Mouse (Mus musculus) MEL (cell line): ENCODE measurements at regions not wholly inside any gene's neighbourhood (a gene's known extent, or its start where the extent isn't known, plus 50 kb on each side); places are given as distances from the start of the nearest gene placed in this dataset.

Experiments used
- DNase-seq: peaks from one replicate; pipeline ENCODE4 v3.0.0; 2011; ENCODE audit warnings: low read depth, low spot score
- H3K27ac ChIP-seq: 2 replicates; pipeline ENCODE4 v1.5.1; 2012; ENCODE audit warnings: low read depth, mild to moderate bottlenecking, control low read depth, low read length, moderate library complexity; ENCODE audit not compliant: control insufficient read depth
- H3K27me3 ChIP-seq, 2 experiments: fragments of 150-350 bp in 1 of 2; sonication (generic) in 1 of 2; 2 replicates each; pipeline ENCODE4 v1.6.1; 2012; ENCODE audit warnings: low read length in 2 of 2, mild to moderate bottlenecking in 2 of 2, improper control_type of control experiment in 1 of 2, moderate library complexity in 1 of 2; ENCODE audit not compliant: insufficient read depth in 2 of 2, control insufficient read depth in 1 of 2
- H3K36me3 ChIP-seq, 2 experiments: 2 replicates each; pipeline ENCODE4 v1.6.1; 2012 to 2014; ENCODE audit warnings: low read length in 2 of 2, improper control_type of control experiment in 1 of 2, inconsistent platforms in 1 of 2, mild to moderate bottlenecking in 1 of 2; ENCODE audit not compliant: insufficient read depth in 2 of 2, control insufficient read depth in 1 of 2
- H3K4me1 ChIP-seq, 2 experiments: fragments of 150-350 bp in 1 of 2; sonication (generic) in 1 of 2; 2 replicates each; pipeline ENCODE4 v1.6.1; 2012; ENCODE audit warnings: low read length in 2 of 2, improper control_type of control experiment in 1 of 2, mild to moderate bottlenecking in 1 of 2; ENCODE audit not compliant: insufficient read depth in 2 of 2, control insufficient read depth in 1 of 2
- H3K4me3 ChIP-seq, 2 experiments: fragments of 150-350 bp in 1 of 2; sonication (generic) in 1 of 2; 2 replicates each; pipeline ENCODE4 v1.5.1; 2012; ENCODE audit warnings: low read depth in 2 of 2, low read length in 2 of 2, mild to moderate bottlenecking in 2 of 2, moderate library complexity in 2 of 2, control low read depth in 1 of 2, improper control_type of control experiment in 1 of 2; ENCODE audit not compliant: control insufficient read depth in 1 of 2, insufficient read depth in 1 of 2
- H3K79me2 ChIP-seq: 2 replicates; pipeline ENCODE4 v1.6.1; 2012; ENCODE audit warnings: mild to moderate bottlenecking, low read length, moderate library complexity; ENCODE audit not compliant: control insufficient read depth, poor library complexity, insufficient read depth
- H3K9ac ChIP-seq: 2 replicates; pipeline ENCODE4 v1.6.1; 2012; ENCODE audit warnings: low read depth, mild to moderate bottlenecking, control low read depth, low read length, moderate library complexity; ENCODE audit not compliant: control insufficient read depth, poor library complexity, severe bottlenecking
- H3K9me3 ChIP-seq: fragments of 150-350 bp; sonication (generic); replicated peaks from 2 replicates; pipeline ENCODE4 v1.6.1; 2012; ENCODE audit warnings: mild to moderate bottlenecking, low read length, improper control_type of control experiment, moderate library complexity; ENCODE audit not compliant: insufficient read depth
- BHLHE40 ChIP-seq: IDR thresholded peaks from 2 replicates; pipeline ENCODE4 v1.6.1; 2012; ENCODE audit warnings: low read depth, mild to moderate bottlenecking, inconsistent platforms, low read length, improper control_type of control experiment, borderline replicate concordance
- CHD1 ChIP-seq: IDR thresholded peaks from 2 replicates; pipeline ENCODE4 v1.6.1; 2012; ENCODE audit warnings: low read depth, mild to moderate bottlenecking, inconsistent platforms, low read length, improper control_type of control experiment
- CHD2 ChIP-seq: IDR thresholded peaks from 2 replicates; pipeline ENCODE4 v1.6.1; 2011; ENCODE audit warnings: low read length, improper control_type of control experiment
- CTCF ChIP-seq, 3 experiments: IDR thresholded peaks in 2 of 3; conservative IDR thresholded peaks in 1 of 3; 2 replicates each; pipeline ENCODE4 v1.5.1; 2011 to 2012; ENCODE audit warnings: low read length in 3 of 3, low read depth in 2 of 3, mild to moderate bottlenecking in 2 of 3, improper control_type of control experiment in 1 of 3, inconsistent platforms in 1 of 3, mixed read lengths in 1 of 3, moderate library complexity in 1 of 3; ENCODE audit not compliant: control insufficient read depth in 1 of 3, insufficient read depth in 1 of 3, poor library complexity in 1 of 3, severe bottlenecking in 1 of 3
- E2F4 ChIP-seq: IDR thresholded peaks from 2 replicates; pipeline ENCODE4 v1.6.1; 2011; ENCODE audit warnings: low read depth, low read length, improper control_type of control experiment, borderline replicate concordance
- EP300 ChIP-seq, 2 experiments: IDR thresholded peaks; 2 replicates each; pipeline ENCODE4 v1.6.1; 2011; ENCODE audit warnings: improper control_type of control experiment in 2 of 2, low read length in 2 of 2, low read depth in 1 of 2, mild to moderate bottlenecking in 1 of 2
- ETS1 ChIP-seq: IDR thresholded peaks from 2 replicates; pipeline ENCODE4 v1.6.1; 2012; ENCODE audit warnings: low read depth, mild to moderate bottlenecking, inconsistent platforms, low read length, improper control_type of control experiment, moderate library complexity
- GABPA ChIP-seq: IDR thresholded peaks from 2 replicates; pipeline ENCODE4 v1.6.1; 2012; ENCODE audit warnings: low read depth, mild to moderate bottlenecking, inconsistent platforms, low read length, improper control_type of control experiment, moderate library complexity
- HCFC1 ChIP-seq: IDR thresholded peaks from 2 replicates; pipeline ENCODE4 v1.6.1; 2012; ENCODE audit warnings: low read depth, mild to moderate bottlenecking, inconsistent platforms, low read length, improper control_type of control experiment, moderate library complexity
- MAFK ChIP-seq: IDR thresholded peaks from 2 replicates; pipeline ENCODE4 v1.6.1; 2011; ENCODE audit warnings: low read depth, mild to moderate bottlenecking, low read length, improper control_type of control experiment, borderline replicate concordance
- MAX ChIP-seq: IDR thresholded peaks from 2 replicates; pipeline ENCODE4 v1.6.1; 2011; ENCODE audit warnings: low read length, improper control_type of control experiment
- MXI1 ChIP-seq: IDR thresholded peaks from 2 replicates; pipeline ENCODE4 v1.6.1; 2011; ENCODE audit warnings: mild to moderate bottlenecking, low read depth, low read length, improper control_type of control experiment
- MYC ChIP-seq: IDR thresholded peaks from 2 replicates; pipeline ENCODE4 v1.6.1; 2011; ENCODE audit warnings: low read depth, mild to moderate bottlenecking, low read length, improper control_type of control experiment, moderate library complexity
- POLR2AphosphoS2 ChIP-seq: IDR thresholded peaks from 2 replicates; pipeline ENCODE4 v1.6.1; 2011; ENCODE audit warnings: low read length, improper control_type of control experiment
- RAD21 ChIP-seq: IDR thresholded peaks from 2 replicates; pipeline ENCODE4 v1.6.1; 2011; ENCODE audit warnings: mild to moderate bottlenecking, low read depth, low read length, improper control_type of control experiment
- RCOR1 ChIP-seq: IDR thresholded peaks from 2 replicates; pipeline ENCODE4 v1.6.1; 2012; ENCODE audit warnings: low read depth, mild to moderate bottlenecking, inconsistent platforms, low read length, improper control_type of control experiment
- SIN3A ChIP-seq: IDR thresholded peaks from 2 replicates; pipeline ENCODE4 v1.6.1; 2012; ENCODE audit warnings: low read length, improper control_type of control experiment, inconsistent platforms
- SMC3 ChIP-seq: IDR thresholded peaks from 2 replicates; pipeline ENCODE4 v1.6.1; 2011; ENCODE audit warnings: low read depth, low read length, improper control_type of control experiment
- TBP ChIP-seq: IDR thresholded peaks from 2 replicates; pipeline ENCODE4 v1.8.0; 2011; ENCODE audit warnings: low read depth, low read length, improper control_type of control experiment
- TCF12 ChIP-seq: IDR thresholded peaks from 2 replicates; pipeline ENCODE4 v1.6.1; 2014; ENCODE audit warnings: low read depth, mild to moderate bottlenecking, inconsistent platforms, low read length, improper control_type of control experiment, moderate library complexity
- USF1 ChIP-seq: IDR thresholded peaks from 2 replicates; pipeline ENCODE4 v1.6.1; 2014; ENCODE audit warnings: low read depth, mild to moderate bottlenecking, inconsistent platforms, low read length, improper control_type of control experiment, moderate library complexity
- USF2 ChIP-seq, 2 experiments: IDR thresholded peaks; 2 replicates each; pipeline ENCODE4 v1.6.1; 2011 to 2012; ENCODE audit warnings: improper control_type of control experiment in 2 of 2, low read length in 2 of 2, borderline replicate concordance in 1 of 2, inconsistent platforms in 1 of 2, low read depth in 1 of 2, mild to moderate bottlenecking in 1 of 2; ENCODE audit not compliant: insufficient read depth in 1 of 2
- ZKSCAN1 ChIP-seq: IDR thresholded peaks from 2 replicates; pipeline ENCODE4 v1.6.1; 2012; ENCODE audit warnings: low read depth, mild to moderate bottlenecking, inconsistent platforms, low read length, improper control_type of control experiment, moderate library complexity
- ZMIZ1 ChIP-seq: IDR thresholded peaks from 2 replicates; pipeline ENCODE4 v1.6.1; 2012; ENCODE audit warnings: low read depth, mild to moderate bottlenecking, inconsistent platforms, low read length, improper control_type of control experiment, moderate library complexity

DNA sequence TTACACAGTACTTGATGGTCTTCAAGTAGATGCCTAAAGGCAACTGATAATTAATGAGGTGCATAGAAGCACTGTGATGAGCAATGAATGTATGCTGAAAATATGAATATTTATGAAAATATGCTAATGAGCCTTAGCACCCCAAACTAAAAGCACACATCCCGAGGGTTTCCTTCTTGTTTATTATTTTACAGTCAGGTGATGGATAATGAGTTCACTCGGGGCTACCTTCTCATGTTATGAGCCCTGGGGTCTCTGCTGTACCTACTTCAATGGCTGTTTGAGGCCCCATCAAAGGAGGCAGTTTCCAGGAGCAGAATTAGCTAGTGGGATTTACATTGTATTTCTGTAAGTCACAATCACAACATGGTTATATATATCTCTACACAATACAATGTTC is 371.6 kb downstream of the Gpam start:
- Histone ChIP-seq H3K4me1 (no peaks in the 10 kb centered on the region), H3K4me3 (no peak overlapping the region), H3K9me3 (no peaks in the 10 kb centered on the region), H3K27me3 (peaks cover 0 to 2% of the 10 kb centered on the region in 2 experiments; a peak in 1 of 4 replicates), H3K36me3 (no peaks in the 10 kb centered on the region), H3K9ac (no peak overlapping the region), H3K79me2 (no peaks in the 10 kb centered on the region), H3K27ac (no peak overlapping the region)
- TF ChIP-seq MXI1 (no peak), TCF12 (no peak), ETS1 (no peak), RCOR1 (no peak), GABPA (no peak), RAD21 (no peak), MAX (no peak), CHD2 (no peak), TBP (no peak), MYC (no peak), CTCF (IDR thresholded peaks at IDR 0.05 in 2 of 3, conservative IDR thresholded peaks at IDR 0.05 in 1 of 3; ENCODE audit: control insufficient read depth in 1 of 3, insufficient read depth in 1 of 3, low read depth in 2 of 3, low read length in 3 of 3, poor library complexity in 1 of 3, severe bottlenecking in 1 of 3) (no peak), ZMIZ1 (no peak), HCFC1 (no peak), SMC3 (no peak), CHD1 (no peak), SIN3A (no peak), USF1 (no peak), POLR2AphosphoS2 (no peak), ZKSCAN1 (no peak)
- DNase-seq, result no peak

DNA sequence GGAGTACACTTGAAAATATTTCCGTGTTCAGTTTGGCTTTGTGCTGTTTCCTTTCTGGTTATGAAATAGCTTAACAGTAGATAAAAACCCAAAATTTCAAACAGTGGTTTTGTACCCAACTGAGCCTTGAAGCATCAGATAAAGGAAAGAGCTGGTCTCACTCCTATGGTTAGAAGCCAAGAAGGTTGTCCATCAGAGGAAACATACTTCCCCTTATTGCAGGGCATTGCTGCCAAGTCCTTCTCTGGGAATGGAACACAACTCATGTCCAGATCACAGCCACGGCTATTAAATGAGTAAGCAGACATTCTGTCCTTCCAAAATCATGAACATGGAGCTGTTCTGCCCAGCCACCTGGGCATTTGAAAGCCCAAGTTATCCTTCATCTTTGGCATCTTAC is 393.1 kb downstream of the Gpam start:
- H3K4me1 ChIP-seq, result no peaks in the 10 kb centered on the region
- H3K9ac ChIP-seq, result no peak overlapping the region
- H3K9me3 ChIP-seq, result no peaks in the 10 kb centered on the region
- H3K79me2 ChIP-seq, result no peaks in the 10 kb centered on the region
- peak; percentile 4 for DNase-seq
- no peak for TF ChIP-seq TCF12
- no peak for TF ChIP-seq TBP
- TF ChIP-seq EP300 (IDR thresholded peaks at IDR 0.05; ENCODE audit: low read depth in 1 of 2, low read length in 2 of 2), result no peak
- TF ChIP-seq E2F4, result no peak
- no peak for TF ChIP-seq USF2 (IDR thresholded peaks at IDR 0.05; ENCODE audit: borderline replicate concordance in 1 of 2, insufficient read depth in 1 of 2, low read depth in 1 of 2, low read length in 2 of 2)
- TF ChIP-seq SMC3, result no peak
- TF ChIP-seq BHLHE40, result no peak
- no peak for TF ChIP-seq MAFK
- no peak for TF ChIP-seq ETS1
- H3K4me3 ChIP-seq, result no peak overlapping the region
- no peak overlapping the region for H3K27ac ChIP-seq
- no peaks in the 10 kb centered on the region for H3K27me3 ChIP-seq
- no peaks in the 10 kb centered on the region for H3K36me3 ChIP-seq
